Mouse (Mus musculus): Measurements from ENCODE around the gene Adamts16.

- TF ChIP-seq CTCF (IDR thresholded peaks at IDR 0.05; ENCODE audit: low read depth, low read length) (no peak), POLR2A (IDR thresholded peaks at IDR 0.05; ENCODE audit: insufficient read depth, low read length) (no peak)
These were observed 121.6 kb downstream of the Adamts16 start for GRCm38 (mm10) chr13:70719994-70720393.
